Mouse (Mus musculus): Measurements from ENCODE around the gene Ralgps1. TPM values are rescaled to one million over a fixed set of nuclear protein-coding genes. Genes with fewer than 3 reads are reported as not detected.
A peak's percentile ranks its signal among the peaks of the same experiment; 100 is the strongest.

The Ralgps1 gene
- 1 to 10 TPM; 5.8 to 8.9 TPM for polyA plus RNA-seq (2017; shearing (Covaris generic))

DNA sequence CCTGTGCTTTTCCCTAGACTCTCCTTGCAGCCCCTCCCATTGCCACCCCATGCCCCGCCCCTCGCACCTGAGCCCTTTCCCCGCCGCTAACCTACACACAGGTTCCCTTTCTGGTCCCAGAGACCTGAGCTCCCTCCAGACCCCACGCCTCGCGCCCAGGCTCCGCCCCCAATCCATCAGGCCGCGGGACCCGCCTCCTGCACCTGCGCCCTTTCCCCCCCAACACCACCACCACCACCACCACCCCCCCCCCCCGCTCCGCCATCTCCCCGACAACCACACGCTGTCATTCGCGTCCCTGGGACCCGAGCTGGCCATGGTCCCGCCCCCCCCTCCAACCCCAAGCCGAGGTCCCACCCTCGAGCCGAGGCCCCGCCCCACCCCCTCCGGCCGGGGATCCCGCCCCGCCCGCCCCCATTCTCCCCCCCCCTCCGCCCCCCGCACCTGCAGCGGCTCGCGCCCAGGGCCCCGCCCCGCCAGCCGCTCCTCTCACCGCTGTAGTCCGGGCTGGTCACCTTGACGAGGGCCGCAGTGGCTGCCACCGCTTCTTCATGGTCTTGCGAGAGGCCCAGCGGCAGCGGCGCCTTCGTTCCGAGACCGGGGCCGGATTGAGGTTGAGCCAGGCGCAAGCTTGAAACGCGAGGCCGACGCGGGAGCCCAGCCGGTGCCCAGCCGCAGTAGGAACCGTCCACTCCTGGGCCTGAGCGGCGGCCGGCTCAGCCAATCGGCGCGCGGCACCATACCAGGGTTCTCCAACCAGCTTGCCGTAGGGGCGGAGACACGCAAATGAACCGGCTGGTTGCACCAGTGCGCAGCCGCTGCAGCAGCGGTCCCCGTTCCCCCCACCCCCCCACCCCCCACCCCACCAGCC lies at the start of gene Ralgps1:
Gene Ralgps1, minus strand, starts transcription at position 710 of the 871 bp plus-strand sequence.
- peak; percentile 97 for ATAC-seq

DNA sequence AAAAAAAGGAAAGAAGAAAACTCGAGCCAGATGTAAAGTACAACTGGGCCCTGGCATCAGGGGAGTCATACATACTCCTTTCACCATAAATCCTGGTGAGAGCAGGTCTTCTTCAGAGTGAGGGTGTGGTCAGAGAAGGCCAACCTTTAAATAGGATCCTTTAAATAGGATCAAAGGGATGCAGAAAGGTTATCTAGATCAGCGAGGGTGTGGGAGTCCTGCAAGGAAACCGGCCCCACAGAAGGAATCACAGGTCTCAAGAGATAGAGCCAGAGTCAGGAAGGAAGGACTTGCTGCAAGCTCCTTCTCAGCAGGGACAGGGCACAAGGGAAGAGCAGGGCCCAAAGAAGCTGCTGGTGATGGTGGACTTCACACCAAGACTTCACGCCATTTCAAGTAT lies 46.2 kb upstream of the Ralgps1 start:
- ATAC-seq: no peak

DNA sequence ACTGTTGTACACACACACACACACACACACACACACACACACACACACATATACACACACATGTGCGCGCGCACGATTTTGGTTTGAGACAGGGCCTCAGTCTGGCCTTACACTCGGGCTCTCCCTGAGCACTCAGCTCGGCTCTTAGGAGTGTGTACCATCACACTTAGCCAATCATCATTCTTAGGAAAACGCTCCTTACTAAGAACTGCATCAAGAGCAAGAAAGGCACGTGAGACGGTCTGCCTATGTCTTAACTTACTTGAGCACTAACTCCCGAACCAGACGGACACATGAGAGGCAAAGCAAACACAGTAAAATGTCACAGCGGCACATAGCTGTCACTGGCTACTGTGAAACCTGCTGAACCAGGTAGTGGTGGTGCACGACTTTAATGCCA lies 42.7 kb upstream of the Ralgps1 start:
- ATAC-seq: no peak

DNA sequence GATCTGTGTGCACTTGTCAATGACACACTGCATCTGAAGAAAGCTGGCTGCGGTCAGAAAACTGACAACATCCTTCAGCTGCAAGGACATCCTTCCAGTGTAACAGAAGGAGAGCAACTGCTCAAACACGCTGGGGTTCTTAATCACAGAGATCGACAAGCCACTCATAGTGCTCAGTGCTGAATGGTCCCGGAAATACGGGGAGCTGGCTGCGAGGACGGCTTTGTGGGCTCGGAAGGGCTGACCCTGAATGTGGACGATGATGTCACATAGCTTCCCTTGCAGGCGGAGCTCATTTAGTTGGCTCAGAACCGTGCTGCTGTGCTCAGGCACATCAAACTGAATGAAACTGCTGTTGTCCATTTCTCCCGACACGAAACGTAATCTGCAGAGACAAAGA lies 40.8 kb upstream of the Ralgps1 start:
- ATAC-seq: no peak

DNA sequence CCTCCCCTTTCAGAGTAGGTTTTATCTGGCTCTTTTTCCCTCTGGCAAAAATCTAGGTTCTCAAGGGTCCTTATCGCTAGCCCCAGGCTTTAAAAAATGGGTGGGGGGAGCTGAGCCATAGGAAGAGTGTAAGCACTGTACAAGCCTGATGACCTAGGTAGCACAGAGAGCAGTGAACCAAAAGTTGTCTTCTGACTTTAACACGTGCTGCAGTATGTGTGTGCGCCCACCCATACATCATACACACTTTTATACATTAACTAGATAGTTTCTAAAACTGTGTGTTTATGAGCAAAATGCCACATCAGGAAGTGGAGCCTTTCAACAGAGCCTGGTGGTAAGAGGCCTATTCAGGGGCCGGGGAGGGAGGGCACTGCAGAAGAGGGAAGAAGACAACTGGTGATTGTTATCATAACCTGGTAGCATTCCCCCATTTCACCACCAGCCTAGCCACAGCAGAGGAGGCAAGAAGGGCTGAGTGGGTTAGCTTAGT lies 32.3 kb upstream of the Ralgps1 start:
- no peak for ATAC-seq

DNA sequence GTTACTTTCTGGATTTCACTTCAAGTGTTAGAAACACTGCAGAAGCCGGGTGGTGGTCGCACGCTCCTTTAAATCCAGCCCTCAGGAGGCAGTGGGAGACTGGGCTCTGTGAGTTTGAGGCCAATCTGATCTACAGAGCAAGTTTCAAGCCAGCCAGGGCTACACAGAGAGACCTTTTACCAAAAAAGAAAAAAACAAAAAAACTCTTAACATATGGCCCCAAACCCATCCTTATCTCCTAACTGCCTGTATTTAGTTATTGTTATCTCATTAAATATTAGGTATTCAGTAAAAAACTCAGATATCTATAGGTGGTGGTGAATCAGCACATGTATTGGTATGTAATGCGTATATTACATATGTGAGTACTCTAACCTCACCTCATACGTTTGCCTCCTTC lies 31.4 kb upstream of the Ralgps1 start:
- ATAC-seq: no peak

DNA sequence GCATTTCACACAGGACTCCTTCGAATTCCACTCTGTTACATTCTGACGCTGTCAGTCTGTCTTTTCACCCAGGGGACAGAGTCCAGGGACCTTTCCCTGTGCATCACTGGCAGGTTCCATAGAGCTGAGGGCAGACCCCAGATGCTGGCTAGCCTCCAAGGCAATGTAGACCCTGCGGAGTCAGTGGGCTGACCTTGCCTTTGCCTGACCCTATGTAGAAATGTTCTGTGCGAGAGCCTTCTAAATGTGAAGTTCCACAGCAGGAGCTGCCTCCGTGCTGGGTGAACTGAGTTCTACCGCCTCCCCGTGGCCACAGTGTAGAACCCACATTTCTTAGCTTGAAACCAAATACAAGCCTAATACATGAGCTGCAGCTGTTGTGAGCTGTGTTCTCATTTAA lies 30.9 kb upstream of the Ralgps1 start:
- no peak for ATAC-seq

DNA sequence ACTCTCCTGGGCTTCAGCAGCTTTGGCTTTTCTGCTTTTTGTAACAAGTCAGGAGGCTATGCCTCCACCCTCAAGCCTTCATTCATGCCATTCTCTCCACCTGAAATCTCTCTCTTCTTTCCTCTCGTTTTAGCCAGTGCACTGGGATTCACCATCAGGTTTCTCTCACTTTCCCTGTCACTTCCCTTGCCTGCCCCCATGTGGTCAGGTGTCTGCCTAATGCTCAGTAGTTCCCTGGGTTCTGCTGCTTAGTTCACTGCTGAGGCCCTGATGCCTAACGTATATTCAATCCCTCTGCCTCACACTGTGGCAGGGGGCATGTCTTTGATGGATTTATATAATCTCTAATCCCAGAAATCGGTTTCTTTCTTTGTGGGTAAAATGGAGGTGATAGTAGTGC lies 29.9 kb upstream of the Ralgps1 start:
- ATAC-seq: no peak

DNA sequence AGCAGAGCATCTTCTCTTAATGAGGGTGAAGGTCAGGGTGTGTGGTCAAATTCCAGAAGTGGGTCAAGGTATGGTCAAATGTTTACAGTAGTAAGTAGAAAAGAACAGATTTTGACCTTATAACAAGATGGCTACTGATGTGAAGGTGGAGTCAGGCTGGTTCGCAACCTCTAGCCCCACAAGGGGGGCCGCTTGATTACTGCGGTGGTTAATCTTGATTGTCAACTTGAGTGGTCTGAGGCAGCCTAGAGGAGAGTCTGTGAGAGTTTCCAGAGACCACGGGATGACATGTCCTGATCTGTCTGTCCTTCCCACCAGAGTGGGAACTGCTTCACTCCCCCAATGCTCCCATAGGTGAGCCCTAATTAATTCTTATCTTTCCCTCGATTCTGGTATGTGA lies 29.3 kb upstream of the Ralgps1 start:
- ATAC-seq: no peak

DNA sequence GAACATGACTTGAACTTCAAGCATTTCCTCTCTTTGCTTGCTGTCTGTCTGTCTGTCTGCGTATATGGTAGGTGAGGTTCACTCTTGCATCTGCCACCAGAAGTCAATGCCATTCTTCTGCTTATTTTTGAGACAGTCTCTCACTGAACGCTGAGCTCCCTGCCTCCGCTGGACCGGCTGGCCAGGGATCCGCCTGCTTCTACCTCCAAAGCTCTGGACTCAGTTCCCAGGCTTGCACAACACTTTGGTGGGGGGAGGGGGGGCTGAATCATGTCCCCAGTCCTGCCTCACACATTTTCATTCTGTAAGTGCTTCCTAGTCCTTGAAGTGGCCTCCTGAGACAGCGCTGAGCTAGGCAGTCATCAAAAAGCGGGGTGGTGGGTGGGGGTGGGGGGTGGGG lies 27.8 kb upstream of the Ralgps1 start:
- ATAC-seq: no peak

DNA sequence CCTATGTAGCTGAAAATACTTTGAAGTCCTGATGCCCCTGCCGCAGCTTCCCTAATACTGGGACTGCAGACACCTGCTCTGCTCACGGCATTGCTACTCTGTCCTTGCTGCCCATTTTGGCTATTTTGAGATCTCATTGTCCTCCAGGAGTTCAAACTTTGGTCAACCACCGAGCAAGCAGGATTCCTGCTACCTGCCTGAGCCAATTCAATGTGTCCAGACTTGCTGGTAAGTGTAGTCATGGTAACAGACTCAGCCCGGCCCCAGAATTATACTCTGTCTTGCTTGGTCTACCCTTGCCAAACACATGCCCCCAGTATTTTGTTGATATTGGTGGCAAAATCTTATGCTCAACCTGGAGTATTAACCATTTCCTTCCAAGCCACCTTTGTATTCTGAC lies 25.8 kb upstream of the Ralgps1 start:
- no peak for ATAC-seq

DNA sequence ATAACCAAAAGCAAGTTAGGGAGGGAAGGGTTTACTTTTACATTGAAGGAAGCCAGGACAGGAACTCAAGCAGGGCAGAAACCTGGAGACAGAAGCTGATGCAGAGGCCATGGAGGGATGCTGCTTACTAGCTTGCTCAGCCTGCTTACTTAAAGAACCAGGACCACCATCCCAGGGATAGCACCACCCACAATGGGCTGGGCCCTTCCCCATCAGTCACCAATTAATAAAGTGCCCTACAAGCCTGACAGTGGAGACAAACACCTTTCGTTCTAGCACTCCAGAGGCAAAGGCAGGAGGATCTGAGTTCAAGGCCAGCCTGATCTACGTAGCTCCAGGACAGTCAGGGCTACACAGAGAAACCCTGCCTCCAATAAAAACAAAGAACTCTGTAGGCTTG lies 23.8 kb upstream of the Ralgps1 start:
- no peak for ATAC-seq

DNA sequence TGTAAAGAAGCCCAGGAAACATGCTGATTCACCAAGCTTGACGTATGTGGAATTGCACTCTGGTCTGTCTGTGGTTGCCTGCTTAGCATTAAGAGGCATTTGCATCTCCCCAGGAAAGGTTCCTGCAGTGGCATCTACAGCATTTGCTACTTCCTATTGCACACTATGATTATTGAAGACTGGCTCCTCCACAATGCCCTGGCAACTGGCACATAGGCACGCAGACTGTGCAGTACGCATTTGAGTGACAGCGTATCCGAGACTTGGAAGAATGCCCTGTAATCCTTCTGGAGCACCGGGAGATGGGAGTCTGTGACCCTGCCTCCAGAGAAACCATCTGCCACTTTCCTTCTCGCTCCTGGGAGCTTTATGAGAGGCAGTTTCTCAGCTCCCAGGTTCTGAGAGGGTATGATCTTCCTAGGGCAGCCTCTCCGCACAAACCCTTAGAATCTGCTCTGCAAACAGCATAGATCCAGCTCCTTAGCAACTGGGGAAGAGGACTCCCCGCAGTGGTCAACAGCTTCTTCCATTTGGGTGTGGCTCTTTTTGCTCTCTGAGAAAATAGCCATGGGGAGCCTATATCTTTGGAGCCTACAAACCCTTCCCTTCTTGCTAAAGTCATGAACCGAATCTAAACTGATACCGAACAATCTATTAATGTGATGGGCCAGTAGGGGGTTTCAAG lies 22.8 kb upstream of the Ralgps1 start:
- no peak for ATAC-seq

DNA sequence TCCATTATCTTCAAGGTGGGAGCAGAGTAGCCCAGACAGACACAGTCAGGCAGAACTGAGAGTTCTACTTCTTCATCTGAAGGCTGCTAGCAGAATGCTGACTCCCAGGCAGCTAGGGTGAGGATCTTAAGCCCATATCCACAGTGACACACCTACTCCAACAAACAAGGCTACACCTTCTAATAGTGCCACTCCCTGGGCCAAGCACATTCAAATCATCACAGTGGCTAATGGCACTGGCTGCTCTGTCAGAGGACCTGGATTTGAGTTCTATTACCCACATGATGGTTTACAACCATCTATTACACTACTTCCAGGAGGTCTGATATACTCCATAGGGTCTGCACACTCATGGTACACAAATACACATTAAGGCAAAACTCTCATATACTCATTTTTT lies 21.7 kb upstream of the Ralgps1 start:
- ATAC-seq: no peak

DNA sequence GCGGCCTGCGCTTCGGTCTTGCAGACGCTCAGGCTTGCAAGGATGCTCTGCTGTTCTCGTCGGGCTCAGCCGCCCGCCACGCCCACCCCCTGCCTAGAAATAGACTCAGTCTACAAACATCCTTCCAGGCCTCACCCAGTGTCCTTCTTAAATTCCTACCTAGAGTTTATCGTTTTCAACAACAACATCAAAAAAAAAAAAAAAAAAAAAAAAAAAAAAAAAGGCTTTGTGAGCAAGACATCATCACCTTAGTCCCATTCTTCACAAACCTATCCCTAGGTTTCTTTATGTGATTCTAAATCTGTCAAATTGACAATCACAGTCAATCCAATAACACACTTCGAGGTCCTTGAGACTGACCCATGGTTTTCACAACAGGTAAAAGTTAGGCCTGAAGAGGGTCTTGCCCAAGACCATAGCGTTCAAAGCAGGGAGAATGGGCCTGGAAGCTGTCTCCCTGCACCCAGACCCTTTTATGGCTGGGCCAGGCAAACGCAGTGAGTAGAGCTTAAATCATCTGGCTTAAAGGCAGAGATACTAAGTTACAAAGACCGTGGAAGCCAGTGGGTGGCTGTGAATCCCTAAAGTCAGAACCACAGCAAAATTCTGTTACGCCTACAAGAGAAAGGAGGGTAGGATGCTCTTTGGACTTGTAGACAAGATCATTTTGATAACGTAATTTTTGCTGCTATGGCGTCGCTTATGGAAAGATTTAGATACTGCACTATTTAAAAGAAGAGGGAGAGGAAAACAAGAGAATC lies 542 bp upstream of the Ralgps1 start:
- ATAC-seq: peak; percentile 5

DNA sequence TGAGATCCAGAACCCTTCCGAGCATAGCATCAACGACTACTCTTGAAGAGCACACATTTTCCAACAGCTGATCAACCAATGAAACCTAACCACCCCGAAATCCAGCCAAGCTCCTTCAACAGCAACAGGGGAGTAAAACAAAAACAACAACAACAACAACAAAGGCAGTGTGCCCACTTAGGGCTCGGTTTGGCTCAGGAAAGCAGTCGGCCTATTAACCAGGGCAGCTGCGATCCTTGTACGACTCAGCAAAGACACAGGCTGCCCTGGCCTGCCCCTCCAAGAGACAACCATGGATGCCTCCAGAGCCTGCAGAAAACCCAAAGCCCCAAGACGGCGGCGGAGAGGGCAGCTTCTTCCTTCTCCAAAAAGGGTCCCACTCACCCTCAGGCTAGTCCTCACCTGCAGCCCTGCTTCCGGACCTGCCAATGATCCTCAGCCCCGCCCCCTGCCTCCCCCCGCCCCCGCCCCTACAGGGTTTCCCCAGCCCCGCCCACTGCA lies 960 bp downstream of the Ralgps1 start:
- no peak for ATAC-seq

DNA sequence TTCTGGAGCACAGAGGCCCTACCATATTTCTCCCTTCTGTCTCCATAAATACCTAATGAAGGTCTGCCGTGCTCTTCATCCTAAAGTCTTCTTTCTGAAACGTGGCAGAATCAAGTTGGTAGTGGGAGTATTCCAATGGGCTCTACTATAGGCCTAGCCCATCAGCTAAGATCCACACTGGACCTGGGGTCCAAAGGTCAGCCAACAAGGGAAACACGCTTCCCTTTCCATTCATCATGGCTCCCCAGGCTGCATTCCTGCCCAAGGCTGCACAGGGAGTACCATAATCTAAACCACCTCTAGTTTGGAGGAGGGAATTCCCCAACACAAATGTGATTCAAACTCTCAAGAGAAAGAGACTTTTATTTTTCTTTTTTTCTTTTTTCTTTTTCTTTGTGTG lies 1.8 kb downstream of the Ralgps1 start:
- ATAC-seq: no peak

DNA sequence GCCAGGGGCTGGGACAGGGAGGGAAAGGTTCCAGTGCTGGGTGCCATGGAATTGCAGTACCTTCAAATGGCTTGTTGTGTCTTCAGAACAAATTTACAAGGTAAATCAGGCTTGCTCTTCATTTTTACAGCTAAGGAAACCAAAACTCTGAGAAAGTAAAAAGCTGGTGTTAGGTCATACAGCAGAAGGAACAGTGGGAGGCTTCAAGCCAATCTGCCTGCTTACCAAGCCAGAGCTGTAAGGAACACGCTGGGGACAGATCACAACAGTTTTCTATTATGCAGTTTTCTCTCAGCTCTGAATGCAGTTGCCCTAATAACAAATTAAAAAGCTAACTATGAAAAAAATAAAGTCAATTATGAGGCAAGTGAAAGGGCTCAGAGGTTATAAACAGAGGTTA lies 2.8 kb downstream of the Ralgps1 start:
- no peak for ATAC-seq

DNA sequence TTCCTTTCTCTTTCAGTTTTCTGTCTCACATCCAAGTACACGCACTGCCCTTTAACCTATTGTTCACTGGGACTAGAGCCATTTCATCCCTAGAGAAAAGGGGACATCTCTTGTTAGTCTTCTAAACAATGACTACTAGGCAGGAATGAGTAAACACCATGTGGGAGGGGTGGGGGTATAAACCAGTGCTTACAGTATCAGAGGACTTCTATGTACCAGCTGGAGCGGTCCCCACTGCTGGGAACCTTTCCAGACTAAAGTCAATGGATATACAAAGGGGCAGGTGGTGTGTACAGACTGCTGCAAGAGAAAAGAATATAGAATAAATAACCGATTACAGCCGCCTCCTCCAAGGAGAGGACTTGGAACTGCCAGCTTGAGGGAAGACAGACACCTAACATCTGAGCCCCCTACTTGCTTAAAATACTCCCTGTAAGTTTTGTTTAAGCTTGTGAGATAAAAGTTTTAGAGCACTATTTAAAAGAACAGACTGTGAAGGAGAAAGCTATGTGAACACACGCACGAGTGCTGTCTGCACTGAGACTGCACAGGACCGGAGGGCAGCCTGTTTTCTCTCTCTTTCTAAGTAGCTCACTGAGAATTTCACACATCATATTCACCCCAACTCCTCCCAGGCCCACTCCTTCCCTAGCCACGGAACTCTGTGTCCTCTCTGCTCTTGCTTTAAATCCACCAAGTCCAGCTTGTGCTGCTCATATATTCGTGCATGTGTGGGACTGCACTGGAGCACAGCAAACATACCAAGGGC lies 5.4 kb downstream of the Ralgps1 start:
- no peak for ATAC-seq

DNA sequence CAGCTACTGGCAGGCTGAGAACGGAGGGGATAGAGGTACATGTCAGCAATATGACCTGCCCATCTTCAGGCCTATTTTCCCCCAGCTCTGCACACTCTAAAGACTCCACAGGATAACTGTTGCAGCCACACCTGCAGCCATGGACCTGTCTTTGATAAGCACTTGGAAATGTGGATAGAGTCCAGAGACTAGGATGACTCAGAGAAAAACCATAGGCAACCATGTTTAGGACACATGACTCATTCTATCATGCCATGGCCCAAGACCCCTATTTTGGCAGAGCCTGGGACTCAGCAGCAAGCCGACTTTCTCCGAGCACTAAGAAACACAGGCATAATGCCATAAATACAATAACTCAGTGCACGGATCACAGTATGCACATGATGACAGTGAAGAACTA lies 6.6 kb downstream of the Ralgps1 start:
- no peak for ATAC-seq

DNA sequence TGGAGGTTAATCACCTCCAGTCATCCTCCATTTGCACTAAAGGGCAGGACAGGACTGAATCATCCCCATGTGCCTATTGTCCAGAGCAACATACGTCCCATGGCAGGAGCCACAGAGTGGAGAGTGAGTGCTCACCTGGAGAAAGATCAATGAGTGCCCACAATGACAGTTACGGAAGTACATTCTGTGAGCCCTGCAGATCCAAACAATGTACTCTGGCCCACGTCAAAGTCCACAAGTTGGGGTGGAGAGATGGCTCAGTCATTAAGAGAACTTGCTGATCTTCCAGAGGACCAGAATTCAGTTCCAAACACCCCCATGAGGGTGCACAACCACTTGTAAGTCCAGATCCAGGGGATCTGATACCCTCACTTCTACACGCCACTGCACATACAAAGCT lies 7.4 kb downstream of the Ralgps1 start:
- no peak for ATAC-seq

DNA sequence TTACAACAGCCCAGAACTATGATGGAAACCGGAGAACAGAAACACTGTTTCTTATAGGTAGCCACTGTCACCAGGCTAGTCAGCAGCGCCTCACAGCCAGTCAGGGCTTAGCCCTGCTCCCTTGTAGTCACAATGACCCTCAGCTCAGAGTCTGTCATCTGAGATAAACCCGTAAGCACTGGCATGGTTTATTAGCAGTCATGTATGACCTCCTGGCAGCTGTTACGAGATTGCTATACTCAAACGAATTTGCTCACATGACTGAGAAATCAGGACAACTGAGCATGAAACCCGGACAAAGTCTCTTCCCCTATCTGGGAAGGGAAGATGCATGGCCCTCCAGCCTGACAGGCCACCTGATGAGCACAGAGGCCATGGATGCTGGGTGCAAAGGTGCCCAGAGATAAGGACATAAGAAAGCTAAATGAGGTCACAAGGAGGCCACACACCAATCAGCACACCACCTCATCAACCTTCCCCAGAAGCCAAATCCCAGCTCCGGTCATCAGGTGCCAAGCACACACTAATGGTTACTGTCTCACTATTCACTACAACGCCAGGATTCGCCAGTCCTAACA lies 10.1 kb downstream of the Ralgps1 start:
- ATAC-seq: no peak
